Mouse (Mus musculus): Measurements from ENCODE around the gene Npb. TPM values are rescaled to one million over a fixed set of nuclear protein-coding genes. Genes with fewer than 3 reads are reported as not detected.

Gene Npb
- total and polyA plus RNA-seq, 3 experiments: 0.27 to 1.7 TPM; not detected in 1

DNA sequence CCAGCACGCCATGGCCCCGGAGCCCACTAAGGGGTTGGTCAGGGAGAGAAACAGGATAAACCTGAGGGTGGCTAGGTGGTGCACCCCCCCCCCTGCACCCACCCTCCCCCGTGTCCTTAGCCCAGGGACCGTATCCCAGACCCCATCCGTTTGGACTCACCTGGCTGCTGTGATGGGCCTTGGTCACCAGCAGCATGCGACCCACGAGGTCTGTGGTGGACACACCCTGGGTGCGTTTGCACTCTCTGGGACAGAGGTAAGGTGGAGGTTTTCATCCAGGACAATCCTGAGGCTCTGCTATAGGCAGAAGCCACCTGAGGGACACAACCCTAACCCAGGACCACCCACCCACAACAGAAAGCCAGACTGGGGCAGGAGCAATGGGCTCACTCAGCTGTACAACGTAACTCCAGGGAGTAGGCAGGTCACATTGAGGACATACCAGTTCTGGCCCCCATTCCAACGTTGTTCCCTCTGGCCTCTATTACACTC lies 5.2 kb downstream of the Npb start:
- Histone ChIP-seq H3K9me3 (replicated peaks; ENCODE audit: insufficient read depth, low read length) (no peaks in the 10 kb centered on the region), H3K36me3 (ENCODE audit: control insufficient read depth in 1 of 2, insufficient read depth in 2 of 2, low read length in 2 of 2) (peaks cover 2 to 4% of the 10 kb centered on the region in 2 experiments), H3K27me3 (ENCODE audit: control insufficient read depth in 1 of 2, insufficient read depth in 2 of 2, low read length in 2 of 2) (no peaks in the 10 kb centered on the region), H3K9ac (ENCODE audit: control insufficient read depth, low read depth, low read length, poor library complexity, severe bottlenecking) (no peak overlapping the region), H3K4me1 (ENCODE audit: control insufficient read depth in 1 of 2, insufficient read depth in 2 of 2, low read length in 2 of 2) (peaks cover 0 to 10% of the 10 kb centered on the region in 2 experiments; a peak in 3 of 4 replicates), H3K4me3 (ENCODE audit: control insufficient read depth in 1 of 2, insufficient read depth in 1 of 2, low read depth in 2 of 2, low read length in 2 of 2) (no peak overlapping the region), H3K79me2 (ENCODE audit: control insufficient read depth, insufficient read depth, low read length, poor library complexity) (peaks cover 23% of the 10 kb centered on the region), H3K27ac (ENCODE audit: control insufficient read depth, low read depth, low read length) (no peak overlapping the region)
- TF ChIP-seq MAFK (IDR thresholded peaks at IDR 0.05; ENCODE audit: borderline replicate concordance, low read depth, low read length) (no peak), GABPA (IDR thresholded peaks at IDR 0.05; ENCODE audit: low read depth, low read length) (no peak), HCFC1 (IDR thresholded peaks at IDR 0.05; ENCODE audit: low read depth, low read length) (no peak), GATA1 (IDR thresholded peaks at IDR 0.05; ENCODE audit: low read depth, low read length) (no peak)
- no peak for DNase-seq (ENCODE audit: low read depth, low spot score)

DNA sequence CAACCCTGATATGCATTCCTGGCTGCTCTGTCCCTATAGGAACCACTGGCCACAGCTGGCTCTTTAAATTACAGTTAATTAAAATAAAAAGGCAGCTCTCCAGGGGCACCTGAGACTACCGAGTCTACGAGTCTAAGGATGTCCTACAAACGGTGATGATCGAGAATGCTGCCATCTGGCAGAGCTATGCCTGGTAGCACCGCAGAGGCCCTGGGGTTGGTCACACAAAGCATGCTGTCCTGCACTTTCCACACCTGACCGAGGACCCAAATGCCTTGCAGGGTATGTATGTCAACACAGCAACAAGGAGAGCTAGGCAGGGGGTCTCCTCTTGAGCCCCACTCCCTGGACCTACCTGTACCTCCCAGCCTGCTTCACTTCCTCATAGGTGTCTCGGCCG lies 5.7 kb downstream of the Npb start:
- Histone ChIP-seq H3K36me3 (ENCODE audit: control insufficient read depth in 1 of 2, insufficient read depth in 2 of 2, low read length in 2 of 2) (peaks cover 4% of the 10 kb centered on the region in 2 experiments), H3K9me3 (replicated peaks; ENCODE audit: insufficient read depth, low read length) (no peaks in the 10 kb centered on the region), H3K79me2 (ENCODE audit: control insufficient read depth, insufficient read depth, low read length, poor library complexity) (peaks cover 23% of the 10 kb centered on the region), H3K27me3 (ENCODE audit: control insufficient read depth in 1 of 2, insufficient read depth in 2 of 2, low read length in 2 of 2) (no peaks in the 10 kb centered on the region), H3K4me3 (ENCODE audit: control insufficient read depth in 1 of 2, insufficient read depth in 1 of 2, low read depth in 2 of 2, low read length in 2 of 2) (no peak overlapping the region), H3K9ac (ENCODE audit: control insufficient read depth, low read depth, low read length, poor library complexity, severe bottlenecking) (no peak overlapping the region), H3K4me1 (ENCODE audit: control insufficient read depth in 1 of 2, insufficient read depth in 2 of 2, low read length in 2 of 2) (peaks cover 0 to 10% of the 10 kb centered on the region in 2 experiments; a peak in 3 of 4 replicates), H3K27ac (ENCODE audit: control insufficient read depth, low read depth, low read length) (no peak overlapping the region)
- no peak for DNase-seq (ENCODE audit: low read depth, low spot score)
- no peak for TF ChIP-seq CHD2 (IDR thresholded peaks at IDR 0.05; ENCODE audit: low read length)
- no peak for TF ChIP-seq KAT2A (conservative IDR thresholded peaks at IDR 0.05; ENCODE audit: low read depth, low read length)
- TF ChIP-seq MYC (IDR thresholded peaks at IDR 0.05; ENCODE audit: low read depth, low read length): no peak
- TF ChIP-seq POLR2AphosphoS5 (IDR thresholded peaks at IDR 0.05; ENCODE audit: borderline replicate concordance, low read depth, low read length): no peak
- TF ChIP-seq POLR2AphosphoS2 (IDR thresholded peaks at IDR 0.05; ENCODE audit: low read length): no peak
- TF ChIP-seq ETS1 (IDR thresholded peaks at IDR 0.05; ENCODE audit: low read depth, low read length): no peak
- TF ChIP-seq NRF1 (IDR thresholded peaks at IDR 0.05; ENCODE audit: insufficient read depth, low read depth, low read length, poor library complexity, severe bottlenecking): no peak
- TF ChIP-seq ZNF384 (IDR thresholded peaks at IDR 0.05; ENCODE audit: low read depth, low read length): no peak
- no peak for TF ChIP-seq TCF12 (IDR thresholded peaks at IDR 0.05; ENCODE audit: low read depth, low read length)

GRCm38 (mm10) chr11:120615167-120615566 lies 6.9 kb downstream of the Npb start:
- Histone ChIP-seq H3K36me3 (ENCODE audit: control insufficient read depth in 1 of 2, insufficient read depth in 2 of 2, low read length in 2 of 2) (peaks cover 4 to 8% of the 10 kb centered on the region in 2 experiments), H3K27me3 (ENCODE audit: control insufficient read depth in 1 of 2, insufficient read depth in 2 of 2, low read length in 2 of 2) (no peaks in the 10 kb centered on the region), H3K9me3 (replicated peaks; ENCODE audit: insufficient read depth, low read length) (no peaks in the 10 kb centered on the region), H3K4me3 (ENCODE audit: control insufficient read depth in 1 of 2, insufficient read depth in 1 of 2, low read depth in 2 of 2, low read length in 2 of 2) (no peak overlapping the region), H3K9ac (ENCODE audit: control insufficient read depth, low read depth, low read length, poor library complexity, severe bottlenecking) (no peak overlapping the region), H3K27ac (ENCODE audit: control insufficient read depth, low read depth, low read length) (no peak overlapping the region), H3K79me2 (ENCODE audit: control insufficient read depth, insufficient read depth, low read length, poor library complexity) (peaks cover 23% of the 10 kb centered on the region), H3K4me1 (ENCODE audit: control insufficient read depth in 1 of 2, insufficient read depth in 2 of 2, low read length in 2 of 2) (peaks cover 0 to 10% of the 10 kb centered on the region in 2 experiments; a peak in 3 of 4 replicates)
- TF ChIP-seq NELFE (IDR thresholded peaks at IDR 0.05; ENCODE audit: low read depth, low read length) (no peak), POLR2A (IDR thresholded peaks at IDR 0.05; ENCODE audit: control insufficient read depth in 1 of 2, insufficient read depth in 1 of 2, low read depth in 1 of 2, low read length in 2 of 2, poor library complexity in 1 of 2) (no peak), USF2 (IDR thresholded peaks at IDR 0.05; ENCODE audit: borderline replicate concordance in 1 of 2, insufficient read depth in 1 of 2, low read depth in 1 of 2, low read length in 2 of 2) (no peak), MYB (IDR thresholded peaks at IDR 0.05; ENCODE audit: low read depth, low read length) (no peak)
- no peak for DNase-seq (ENCODE audit: low read depth, low spot score)

All from MEL (cell line).